26 mouse cellular contexts compared by ENCODE assay signal in the genomic region with DNA sequence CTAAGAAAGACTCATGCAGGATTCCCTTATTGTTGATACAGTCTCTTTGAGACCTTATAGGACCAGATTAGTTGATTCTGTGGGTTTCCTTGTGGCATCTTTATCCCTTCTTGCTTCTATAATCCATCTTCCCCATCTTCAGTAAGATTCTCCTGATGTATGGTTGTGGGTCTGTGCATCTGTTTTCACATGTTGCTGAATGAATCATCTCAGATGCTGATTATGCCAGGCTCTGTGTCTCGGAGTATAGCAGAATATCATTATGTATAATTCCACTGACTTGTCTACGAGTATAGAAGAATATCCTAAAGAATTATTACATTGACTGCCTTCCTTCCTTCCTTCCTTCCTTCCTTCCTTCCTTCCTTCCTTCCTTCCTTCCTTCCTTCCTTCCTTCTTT.
"Had no signal": no experiment of that assay in that cellular context is flagged by ENCODE, and none has a peak within 500 bp of the region (broad histone marks: within the 10 kb centered on the region; RNA-seq: fewer than 3 reads in every experiment).

No protein-coding gene starts in this region.

- ATAC-seq: hindbrain, postnatal 0 days; intestine, embryonic 16.5 days; liver, embryonic 12.5 days had no signal

- H3K36me3 ChIP-seq: heart, embryonic 10.5 days; heart, embryonic 12.5 days; hindbrain, embryonic 13.5 days; hindbrain, embryonic 15.5 days; kidney, embryonic 15.5 days; limb, embryonic 10.5 days; limb, embryonic 12.5 days; liver, embryonic 12.5 days had no signal

- H3K9ac ChIP-seq: heart, embryonic 12.5 days; hindbrain, embryonic 13.5 days; hindbrain, embryonic 15.5 days; kidney, embryonic 15.5 days; limb, embryonic 12.5 days; liver, embryonic 12.5 days; liver, embryonic 14.5 days had no signal

- H3K9me3 ChIP-seq: heart, embryonic 10.5 days; heart, embryonic 12.5 days; hindbrain, embryonic 13.5 days; hindbrain, embryonic 15.5 days; kidney, embryonic 15.5 days; limb, embryonic 10.5 days; limb, embryonic 12.5 days; liver, embryonic 12.5 days had no signal

- H3K4me2 ChIP-seq: heart, embryonic 12.5 days; hindbrain, embryonic 13.5 days; hindbrain, embryonic 15.5 days; kidney, embryonic 15.5 days; limb, embryonic 12.5 days; liver, embryonic 12.5 days had no signal

- H3K4me1 ChIP-seq: heart, embryonic 10.5 days; heart, embryonic 12.5 days; hindbrain, embryonic 13.5 days; hindbrain, embryonic 15.5 days; kidney, embryonic 15.5 days; limb, embryonic 10.5 days; limb, embryonic 12.5 days; liver, embryonic 12.5 days had no signal

- H3K27ac ChIP-seq: gastrocnemius, adult 2 months; heart, embryonic 10.5 days; hindbrain, embryonic 13.5 days; hindbrain, embryonic 15.5 days; hindbrain, postnatal 0 days; kidney, embryonic 15.5 days; kidney, postnatal 0 days; limb, embryonic 10.5 days; limb, embryonic 12.5 days; liver, embryonic 12.5 days; liver, embryonic 14.5 days had no signal

- DNase-seq: gastrocnemius, adult 2 months; gastrocnemius, postnatal 10 days; gastrocnemius, postnatal 25 days; heart, adult 18-20 months; heart, postnatal 10 days; heart, postnatal 4 days; kidney, adult 11 months; kidney, adult 2 months; kidney, adult 9 months; kidney, postnatal 14 days; kidney, postnatal 36 days; layer of hippocampus, adult 9-11 months; layer of hippocampus, postnatal 36 days; liver had no signal

- H3K4me3 ChIP-seq: gastrocnemius, adult 2 months; heart, embryonic 10.5 days; heart, embryonic 12.5 days; hindbrain, embryonic 13.5 days; hindbrain, embryonic 15.5 days; kidney, embryonic 15.5 days; limb, embryonic 10.5 days; limb, embryonic 12.5 days; liver, embryonic 12.5 days had no signal

- H3K27me3 ChIP-seq: heart, embryonic 12.5 days; hindbrain, embryonic 13.5 days; hindbrain, embryonic 15.5 days; kidney, embryonic 15.5 days; limb, embryonic 12.5 days; liver, embryonic 12.5 days had no signal
